Mouse (Mus musculus) kidney, postnatal 0 days (tissue): ENCODE data around the gene Rapgef1. TPM values are rescaled to one million over a fixed set of nuclear protein-coding genes. Genes with fewer than 3 reads are reported as not detected.
"Not testable (repeated sequence)": the region's sequence is repeated elsewhere in the genome, so short reads cannot be mapped to it uniquely, and the experiment has no call there.

Experiments
- ATAC-seq: fragments of 200-750 bp; cut with Nextera tagmentation; replicated peaks from 2 replicates; pipeline ENCODE4 v1.8.0; 2017; ENCODE audit warnings: low read depth, moderate number of reproducible peaks, moderate TSS enrichment, moderate library complexity; ENCODE audit not compliant: low FRiP score
- DNase-seq: peaks from one replicate; pipeline ENCODE4 v3.0.0-alpha.2; 2016; ENCODE audit warnings: low spot score
- H3K27ac ChIP-seq: fragments of 300-500 bp; sonication (generic); 2 replicates; pipeline ENCODE4 v1.5.1; 2014; ENCODE audit warnings: mild to moderate bottlenecking
- H3K27me3 ChIP-seq: fragments of 300-500 bp; sonication (generic); 2 replicates; pipeline ENCODE4 v1.6.1; 2014; ENCODE audit warnings: low read length, mixed read lengths; ENCODE audit not compliant: insufficient read depth
- H3K36me3 ChIP-seq: fragments of 300-500 bp; sonication (generic); 2 replicates; pipeline ENCODE4 v1.6.1; 2014; ENCODE audit warnings: low read length, mixed read lengths; ENCODE audit not compliant: insufficient read depth
- H3K4me1 ChIP-seq: fragments of 300-500 bp; sonication (generic); replicated peaks from 2 replicates; pipeline ENCODE4 v1.6.1; 2014; ENCODE audit warnings: antibody characterized with exemption, low read length, mixed read lengths; ENCODE audit not compliant: insufficient read depth
- H3K4me2 ChIP-seq: fragments of 300-500 bp; sonication (generic); 2 replicates; pipeline ENCODE4 v1.6.1; 2014; ENCODE audit warnings: mild to moderate bottlenecking, low read length, moderate library complexity, mixed read lengths
- H3K4me3 ChIP-seq: fragments of 300-500 bp; sonication (generic); replicated peaks from 2 replicates; pipeline ENCODE4 v1.5.1; 2014; ENCODE audit warnings: low read depth, low read length
- H3K9ac ChIP-seq: fragments of 300-500 bp; sonication (generic); 2 replicates; pipeline ENCODE4 v1.6.1; 2014; ENCODE audit warnings: low read depth, low read length
- H3K9me3 ChIP-seq: fragments of 300-500 bp; sonication (generic); replicated peaks from 2 replicates; pipeline ENCODE4 v1.6.1; 2016; ENCODE audit warnings: low read length, inconsistent platforms, mixed read lengths
- CTCF ChIP-seq: IDR thresholded peaks from 2 replicates; pipeline ENCODE4 v1.5.1; 2016; ENCODE audit warnings: antibody characterized with exemption, low read depth, mild to moderate bottlenecking, moderate library complexity
- whole genome bisulfite sequencing: fragments of 180-500 bp; shearing (Covaris S2); extraction: QIAGEN DNeasy Blood & Tissue Kit; methylation state at CpG from one replicate; pipeline ENCODE4 v1.1.7; 2014; 5-methylcytosine and 5-hydroxymethylcytosine counted together
- polyA plus RNA-seq: library from polyadenylated mRNA; unstranded; fragments of >200 nt; fragmentation: Nextera tagmentation; extraction: Ambion mirVana; gene quantifications from 2 replicates; pipeline ENCODE4 v1.2.1, GENCODE M21; 2015

Gene Rapgef1
- polyA plus RNA-seq, 1 experiment from 2014 or later: 12.0 TPM

- peak; percentile 29 for DNase-seq
- no peaks in the 10 kb centered on the region for H3K36me3 ChIP-seq
- peak; percentile 58 for ATAC-seq
- no peak for TF ChIP-seq CTCF
- 37% methylated on average over 11 of the region's 11 CpGs for WGBS
- H3K27me3 ChIP-seq: no peaks in the 10 kb centered on the region
- H3K4me2 ChIP-seq: no peak overlapping the region
- peak overlapping the region; percentile 77 for H3K27ac ChIP-seq
- H3K4me3 ChIP-seq: no peak overlapping the region
- H3K9me3 ChIP-seq: no peaks in the 10 kb centered on the region
- H3K9ac ChIP-seq: 0 out of 2 replicates have a peak overlapping the region, but pooled peaks have one; percentile 18
- H3K4me1 ChIP-seq: no peaks in the 10 kb centered on the region
Measured at GRCm38 (mm10) chr2:29767976-29768709, 148.6 kb downstream of the Rapgef1 start.

- Histone ChIP-seq H3K36me3 (no peaks in the 10 kb centered on the region), H3K4me2 (no peak overlapping the region), H3K27me3 (no peaks in the 10 kb centered on the region), H3K9me3 (no peaks in the 10 kb centered on the region), H3K4me3 (no peak overlapping the region), H3K4me1 (no peaks in the 10 kb centered on the region), H3K9ac (no peak overlapping the region), H3K27ac (peak overlapping the region; percentile 77; the same call in 1 of the 2 replicates)
- 64% methylated on average over 9 of the region's 9 CpGs for WGBS
- no peak for TF ChIP-seq CTCF
- DNase-seq: no peak
- no peak for ATAC-seq
Measured at GRCm38 (mm10) chr2:29768901-29769300, 149.4 kb downstream of the Rapgef1 start.

- ATAC-seq (no peak), DNase-seq (no peak)
- H3K4me1 ChIP-seq: no peaks in the 10 kb centered on the region
- H3K4me2 ChIP-seq: no peak overlapping the region
- H3K9me3 ChIP-seq: no peaks in the 10 kb centered on the region
- TF ChIP-seq CTCF: peak; percentile 35; the same call in 1 of the 2 replicates
- H3K27me3 ChIP-seq: no peaks in the 10 kb centered on the region
- no peak overlapping the region for H3K9ac ChIP-seq
- H3K4me3 ChIP-seq: no peak overlapping the region
- no peak overlapping the region for H3K27ac ChIP-seq
- H3K36me3 ChIP-seq: no peaks in the 10 kb centered on the region
Measured at GRCm38 (mm10) chr2:29770162-29770561, 150.6 kb downstream of the Rapgef1 start.

- DNase-seq: no peak
- ATAC-seq: no peak
- H3K27me3 ChIP-seq: no peaks in the 10 kb centered on the region
- H3K36me3 ChIP-seq: no peaks in the 10 kb centered on the region
- no peaks in the 10 kb centered on the region for H3K4me1 ChIP-seq
- no peaks in the 10 kb centered on the region for H3K9me3 ChIP-seq
- H3K9ac ChIP-seq: no peak overlapping the region
- no peak for TF ChIP-seq CTCF
- H3K4me3 ChIP-seq: no peak overlapping the region
- no peak overlapping the region for H3K27ac ChIP-seq
- WGBS: 71% methylated on average over 8 of the region's 8 CpGs
- no peak overlapping the region for H3K4me2 ChIP-seq
Measured at GRCm38 (mm10) chr2:29771611-29772461, 152.3 kb downstream of the Rapgef1 start.

- 93% methylated on average over 4 of the region's 4 CpGs for WGBS
- Histone ChIP-seq H3K9me3 (no peaks in the 10 kb centered on the region), H3K36me3 (peaks cover 12% of the 10 kb centered on the region; the same call in 1 of the 2 replicates), H3K4me2 (no peak overlapping the region), H3K27me3 (no peaks in the 10 kb centered on the region), H3K4me1 (no peaks in the 10 kb centered on the region), H3K4me3 (no peak overlapping the region), H3K27ac (no peak overlapping the region), H3K9ac (no peak overlapping the region)
- TF ChIP-seq CTCF: no peak
- DNase-seq: no peak
- ATAC-seq: no peak
Measured at GRCm38 (mm10) chr2:29773323-29773722, 153.8 kb downstream of the Rapgef1 start.

GRCm38 (mm10) chr2:29781256-29781655 lies 161.7 kb downstream of the Rapgef1 start:
- not testable (repeated sequence) for DNase-seq, H3K27me3 ChIP-seq, H3K9ac ChIP-seq, H3K27ac ChIP-seq, H3K4me1 ChIP-seq, H3K4me3 ChIP-seq, H3K9me3 ChIP-seq, H3K4me2 ChIP-seq, ATAC-seq
- 94% methylated on average over 2 of the region's 2 CpGs for WGBS
- H3K36me3 ChIP-seq: peaks cover 76% of the 10 kb centered on the region
